Mouse (Mus musculus): ENCODE data around the gene Smim14. TPM values are rescaled to one million over a fixed set of nuclear protein-coding genes. Genes with fewer than 3 reads are reported as not detected.
"Not testable (repeated sequence)": the region's sequence is repeated elsewhere in the genome, so short reads cannot be mapped to it uniquely, and the experiment has no call there.

Gene Smim14
- polyA plus RNA-seq, 1 experiment from 2014 or later, result 209 TPM

DNA sequence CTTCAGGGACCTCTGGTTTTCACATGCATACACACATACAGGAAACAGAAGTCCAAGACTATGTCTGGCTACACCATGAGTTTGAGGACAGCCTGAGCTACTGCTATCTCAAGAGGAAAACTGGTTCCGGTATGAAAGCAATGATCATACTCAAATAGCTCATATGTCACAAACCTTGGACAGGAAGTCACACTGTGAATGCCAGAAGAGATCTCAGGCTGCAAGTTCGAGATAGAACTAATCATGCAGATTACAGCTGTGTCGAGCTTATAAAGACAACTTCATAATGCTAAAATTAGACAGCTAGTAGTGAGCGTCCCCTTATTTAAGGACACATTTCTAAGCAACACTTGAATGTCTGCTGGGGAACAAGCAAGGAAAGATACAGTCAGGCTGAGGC is 56.5 kb downstream of the Smim14 start:
- ATAC-seq (ENCODE audit: low FRiP score, low read depth), result no peak
- 83% methylated on average over 4 of the region's 4 CpGs for WGBS
- H3K36me3 ChIP-seq, result no peaks in the 10 kb centered on the region
- no peak overlapping the region for H3K9ac ChIP-seq
- H3K4me1 ChIP-seq (replicated peaks), result no peaks in the 10 kb centered on the region
- no peak overlapping the region for H3K27ac ChIP-seq (replicated peaks)
- H3K4me2 ChIP-seq, result no peak overlapping the region
- H3K27me3 ChIP-seq, result no peaks in the 10 kb centered on the region
- H3K9me3 ChIP-seq, result no peaks in the 10 kb centered on the region
- H3K4me3 ChIP-seq, result no peak overlapping the region

GRCm38 (mm10) chr5:65479681-65480445 is 57.1 kb downstream of the Smim14 start:
- H3K9me3 ChIP-seq, result no peaks in the 10 kb centered on the region
- no peak overlapping the region for H3K4me3 ChIP-seq
- H3K27me3 ChIP-seq, result no peaks in the 10 kb centered on the region
- 89% methylated on average over 9 of the region's 9 CpGs for WGBS
- no peak overlapping the region for H3K27ac ChIP-seq (replicated peaks)
- H3K9ac ChIP-seq, result no peak overlapping the region
- no peak for ATAC-seq (ENCODE audit: low FRiP score, low read depth)
- no peaks in the 10 kb centered on the region for H3K4me1 ChIP-seq (replicated peaks)
- no peak overlapping the region for H3K4me2 ChIP-seq
- H3K36me3 ChIP-seq, result no peaks in the 10 kb centered on the region

DNA sequence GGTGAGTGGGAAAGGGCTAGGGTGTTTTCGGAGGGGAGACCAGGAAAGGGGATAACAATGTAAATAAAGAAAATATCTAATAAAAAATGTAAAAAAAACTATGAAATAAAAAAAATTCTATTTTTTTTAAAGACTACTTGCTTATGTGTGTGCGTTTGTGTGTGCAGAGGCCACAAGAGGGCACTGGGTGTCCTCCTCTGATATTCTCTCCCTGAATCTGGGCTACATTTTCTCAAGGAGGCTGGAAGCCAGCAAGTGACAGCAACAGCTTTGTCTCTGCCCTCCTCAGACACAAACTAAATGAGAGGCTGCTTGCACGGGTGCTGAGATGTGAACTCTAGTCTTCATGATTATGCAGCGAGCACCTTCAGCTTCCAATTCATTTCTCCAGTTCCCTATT is 58.8 kb downstream of the Smim14 start:
- 75% methylated on average over 4 of the region's 4 CpGs for WGBS
- H3K27me3 ChIP-seq, result no peaks in the 10 kb centered on the region
- H3K4me3 ChIP-seq, result no peak overlapping the region

DNA sequence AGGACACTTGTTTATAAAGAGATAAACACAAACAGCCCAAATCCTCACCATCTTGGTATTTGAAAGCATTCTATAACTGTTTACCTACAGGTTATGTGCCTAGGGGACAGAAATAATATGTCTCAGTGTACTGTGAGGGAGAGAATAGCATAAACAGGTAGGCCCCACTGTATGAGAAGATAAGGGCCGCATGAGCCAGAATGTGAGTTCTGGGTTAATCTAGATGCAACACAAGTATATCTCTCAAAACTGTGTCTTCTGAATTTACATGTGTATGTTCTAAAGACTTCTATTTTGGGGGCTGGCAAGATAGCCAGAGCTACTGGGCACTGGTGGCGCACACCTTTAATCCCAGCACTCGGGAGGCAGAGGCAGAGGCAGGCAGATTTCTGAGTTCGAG is 60.2 kb downstream of the Smim14 start:
- not testable (repeated sequence) for H3K4me1 ChIP-seq (replicated peaks); H3K4me3 ChIP-seq; H3K4me2 ChIP-seq; H3K27ac ChIP-seq (replicated peaks); ATAC-seq (ENCODE audit: low FRiP score, low read depth); H3K36me3 ChIP-seq; H3K9ac ChIP-seq; H3K27me3 ChIP-seq; H3K9me3 ChIP-seq
- WGBS, result 95% methylated on average over 4 of the region's 4 CpGs

More for the DNA sequence above, 58.8 kb downstream of the Smim14 start:
- no peaks in the 10 kb centered on the region for H3K4me1 ChIP-seq (replicated peaks)
- H3K27ac ChIP-seq (replicated peaks), result no peak overlapping the region
- no peaks in the 10 kb centered on the region for H3K9me3 ChIP-seq
- no peak for ATAC-seq (ENCODE audit: low FRiP score, low read depth)
- H3K4me2 ChIP-seq, result no peak overlapping the region
- no peaks in the 10 kb centered on the region for H3K36me3 ChIP-seq
- H3K9ac ChIP-seq, result no peak overlapping the region

GRCm38 (mm10) chr5:65475806-65476205 is 61.2 kb downstream of the Smim14 start:
- no peaks in the 10 kb centered on the region for H3K27me3 ChIP-seq
- no peaks in the 10 kb centered on the region for H3K36me3 ChIP-seq
- H3K4me3 ChIP-seq, result no peak overlapping the region
- no peaks in the 10 kb centered on the region for H3K4me1 ChIP-seq (replicated peaks)
- no peak for ATAC-seq (ENCODE audit: low FRiP score, low read depth)
- no peak overlapping the region for H3K4me2 ChIP-seq
- H3K9ac ChIP-seq, result no peak overlapping the region
- no peaks in the 10 kb centered on the region for H3K9me3 ChIP-seq
- no peak overlapping the region for H3K27ac ChIP-seq (replicated peaks)
- 84% methylated on average over 2 of the region's 2 CpGs for WGBS

DNA sequence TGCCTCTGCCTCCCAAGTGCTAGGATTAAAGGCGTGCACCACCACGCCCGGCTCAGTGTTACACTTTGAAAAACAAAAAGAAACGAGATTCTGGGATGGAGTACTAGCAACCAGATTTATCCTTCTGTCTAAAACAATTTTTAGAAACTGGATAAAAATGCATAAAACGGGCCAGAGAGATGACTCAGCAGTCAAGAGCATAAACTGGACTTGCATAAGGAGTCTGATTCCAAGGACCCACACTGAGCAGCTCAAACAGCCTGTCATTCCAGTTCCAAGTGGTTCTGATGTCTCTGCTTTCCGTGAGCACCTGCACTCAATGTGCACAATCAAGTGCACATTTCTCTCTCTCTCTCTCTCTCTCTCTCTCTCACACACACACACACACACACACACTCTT is 67.2 kb downstream of the Smim14 start:
- no peak for ATAC-seq (ENCODE audit: low FRiP score, low read depth)
- WGBS, result 88% methylated on average over 6 of the region's 6 CpGs
- Histone ChIP-seq H3K4me3 (no peak overlapping the region), H3K9me3 (no peaks in the 10 kb centered on the region), H3K4me1 (replicated peaks) (no peaks in the 10 kb centered on the region), H3K36me3 (peaks cover 30% of the 10 kb centered on the region), H3K4me2 (no peak overlapping the region), H3K27me3 (no peaks in the 10 kb centered on the region), H3K9ac (no peak overlapping the region), H3K27ac (replicated peaks) (no peak overlapping the region)

- Histone ChIP-seq H3K4me1 (replicated peaks) (no peaks in the 10 kb centered on the region), H3K36me3 (peaks cover 30% of the 10 kb centered on the region), H3K27me3 (no peaks in the 10 kb centered on the region), H3K27ac (replicated peaks) (no peak overlapping the region), H3K9me3 (no peaks in the 10 kb centered on the region), H3K4me2 (no peak overlapping the region), H3K4me3 (no peak overlapping the region), H3K9ac (no peak overlapping the region)
- ATAC-seq (ENCODE audit: low FRiP score, low read depth), result no peak
- WGBS, result 80% methylated on average over 3 of the region's 3 CpGs
Measured at GRCm38 (mm10) chr5:65466911-65467310, 70.1 kb downstream of the Smim14 start.

DNA sequence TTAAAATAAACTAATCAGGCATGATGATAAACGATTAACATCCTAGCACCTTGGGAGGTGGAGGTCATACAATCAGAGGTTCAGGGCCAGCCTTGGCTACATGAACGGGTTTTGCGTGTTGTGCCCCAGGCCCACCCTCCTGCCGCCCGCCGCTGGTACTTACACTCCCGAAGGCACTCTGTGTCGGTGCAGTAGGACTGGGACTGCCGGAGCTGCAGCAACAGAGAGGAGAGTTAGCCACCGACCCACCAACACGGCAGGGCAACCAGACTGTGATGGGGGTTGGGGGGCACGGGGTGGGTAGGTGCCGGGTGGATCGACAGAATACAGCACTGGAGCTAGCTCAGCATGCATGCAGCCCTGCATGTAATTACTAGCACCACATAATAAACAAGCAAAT is 76.6 kb downstream of the Smim14 start:
- Histone ChIP-seq H3K9me3 (no peaks in the 10 kb centered on the region), H3K4me3 (no peak overlapping the region), H3K4me1 (replicated peaks) (no peaks in the 10 kb centered on the region), H3K9ac (no peak overlapping the region), H3K4me2 (no peak overlapping the region), H3K27me3 (no peaks in the 10 kb centered on the region), H3K27ac (replicated peaks) (no peak overlapping the region), H3K36me3 (peaks cover 7% of the 10 kb centered on the region)
- ATAC-seq (ENCODE audit: low FRiP score, low read depth), result no peak
- WGBS, result 91% methylated on average over 14 of the region's 14 CpGs

DNA sequence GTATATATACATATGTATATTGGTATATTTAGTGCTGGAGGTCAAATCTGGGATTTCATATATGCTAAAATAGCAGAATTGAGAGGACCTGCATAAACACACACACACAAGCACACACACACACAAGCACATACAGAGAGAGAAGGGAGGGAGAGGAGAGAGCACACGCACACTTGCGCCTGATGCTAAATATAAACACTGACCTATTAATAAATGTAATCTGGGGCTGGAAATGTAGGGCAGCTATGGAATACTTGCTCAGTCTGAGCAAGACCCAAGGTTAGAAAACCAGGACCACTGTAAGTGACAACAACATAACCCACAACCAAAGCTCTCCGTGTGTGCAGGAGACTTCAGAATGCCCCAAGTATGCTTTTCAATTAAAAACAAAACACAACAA is 77.5 kb downstream of the Smim14 start:
- H3K4me1 ChIP-seq (replicated peaks), result no peaks in the 10 kb centered on the region
- no peak overlapping the region for H3K4me3 ChIP-seq
- H3K27me3 ChIP-seq, result no peaks in the 10 kb centered on the region
- WGBS, result 97% methylated on average over 3 of the region's 3 CpGs
- H3K36me3 ChIP-seq, result peaks cover 4% of the 10 kb centered on the region
- no peak overlapping the region for H3K27ac ChIP-seq (replicated peaks)
- no peak for ATAC-seq (ENCODE audit: low FRiP score, low read depth)
- no peak overlapping the region for H3K9ac ChIP-seq
- H3K9me3 ChIP-seq, result no peaks in the 10 kb centered on the region
- H3K4me2 ChIP-seq, result no peak overlapping the region

DNA sequence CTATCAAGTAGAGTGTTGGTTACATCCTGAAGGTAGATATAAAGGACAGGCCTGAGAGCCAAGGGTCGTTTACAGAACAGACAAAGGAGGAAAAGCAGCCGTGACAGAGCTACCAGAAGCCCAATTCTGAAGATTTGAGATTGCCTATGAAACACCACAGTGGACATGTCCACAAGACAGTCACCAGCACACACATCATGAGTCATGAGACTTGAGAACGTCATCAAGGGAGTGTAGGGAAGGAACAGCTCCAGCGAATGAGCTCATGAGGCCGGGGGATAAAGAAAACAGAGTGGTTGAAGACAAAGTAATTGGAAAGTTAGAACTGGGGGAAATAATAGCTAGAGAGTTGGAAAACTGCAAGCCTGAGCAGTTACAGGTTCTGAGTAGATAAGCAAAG is 79.1 kb downstream of the Smim14 start:
- Histone ChIP-seq H3K4me3 (no peak overlapping the region), H3K4me1 (replicated peaks) (no peaks in the 10 kb centered on the region), H3K36me3 (peaks cover 11% of the 10 kb centered on the region), H3K9me3 (no peaks in the 10 kb centered on the region), H3K27me3 (no peaks in the 10 kb centered on the region), H3K4me2 (no peak overlapping the region), H3K27ac (replicated peaks) (no peak overlapping the region), H3K9ac (no peak overlapping the region)
- WGBS, result 79% methylated on average over 5 of the region's 5 CpGs
- ATAC-seq (ENCODE audit: low FRiP score, low read depth), result no peak

- no peak overlapping the region for H3K9ac ChIP-seq
- H3K36me3 ChIP-seq, result peaks cover 14% of the 10 kb centered on the region
- ATAC-seq (ENCODE audit: low FRiP score, low read depth), result no peak
- H3K9me3 ChIP-seq, result no peaks in the 10 kb centered on the region
- no peaks in the 10 kb centered on the region for H3K27me3 ChIP-seq
- 78% methylated on average over 7 of the region's 7 CpGs for WGBS
- no peak overlapping the region for H3K4me3 ChIP-seq
- H3K27ac ChIP-seq (replicated peaks), result no peak overlapping the region
- no peaks in the 10 kb centered on the region for H3K4me1 ChIP-seq (replicated peaks)
- no peak overlapping the region for H3K4me2 ChIP-seq
Measured at GRCm38 (mm10) chr5:65457086-65457827, 79.7 kb downstream of the Smim14 start.

DNA sequence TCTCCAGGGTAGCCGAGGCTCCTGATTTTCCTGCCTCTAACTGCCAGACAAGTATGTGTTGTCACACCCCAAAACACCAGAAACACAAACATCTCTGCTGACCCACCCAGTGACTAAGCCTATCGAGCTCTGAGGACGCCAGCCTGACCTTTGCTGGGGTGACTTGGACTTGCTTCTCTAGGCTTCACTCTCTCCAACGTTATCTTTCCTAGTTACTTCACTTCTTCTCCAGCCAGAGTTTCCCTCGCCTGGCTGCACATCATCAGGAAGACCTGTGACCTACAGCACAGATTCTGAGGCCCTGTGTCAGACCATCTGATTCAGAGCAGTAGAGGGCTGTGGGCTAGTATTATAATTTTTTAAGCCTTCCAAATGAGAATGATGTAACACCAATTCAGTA is 82.2 kb downstream of the Smim14 start:
- no peak for ATAC-seq (ENCODE audit: low FRiP score, low read depth)

More for the DNA sequence above, 82.2 kb downstream of the Smim14 start:
- 74% methylated on average over 5 of the region's 5 CpGs for WGBS
- H3K27ac ChIP-seq (replicated peaks), result no peak overlapping the region
- no peaks in the 10 kb centered on the region for H3K27me3 ChIP-seq
- H3K36me3 ChIP-seq, result peaks cover 31% of the 10 kb centered on the region
- H3K9ac ChIP-seq, result no peak overlapping the region
- H3K9me3 ChIP-seq, result no peaks in the 10 kb centered on the region
- H3K4me2 ChIP-seq, result no peak overlapping the region
- H3K4me3 ChIP-seq, result no peak overlapping the region
- H3K4me1 ChIP-seq (replicated peaks), result no peaks in the 10 kb centered on the region
